Mouse (Mus musculus) heart, adult 2 months (tissue): Measurements from ENCODE around the gene Ankrd37.

Experiments used
- CTCF ChIP-seq: fragments of 200-600 bp; IDR thresholded peaks from 2 replicates; pipeline ENCODE4 v1.8.1; 2022; ENCODE audit warnings: antibody characterized with exemption, mild to moderate bottlenecking, moderate library complexity
- POLR2A ChIP-seq: fragments of 200-500 bp; IDR thresholded peaks from 2 replicates; pipeline ENCODE4 v1.6.1; 2011; ENCODE audit warnings: mild to moderate bottlenecking, low read depth, low read length, control low read depth; ENCODE audit not compliant: insufficient read depth

- TF ChIP-seq POLR2A: no peak
- no peak for TF ChIP-seq CTCF
Measured at GRCm38 (mm10) chr8:46036217-46036616, 30.7 kb upstream of the Ankrd37 start.
